Mouse (Mus musculus): ENCODE results near the gene Cd209c. TPM values are rescaled to one million over a fixed set of nuclear protein-coding genes. Genes with fewer than 3 reads are reported as not detected.

Gene Cd209c
- under 1 TPM; 0.29 to 0.77 TPM for total RNA-seq (2021)
- long read RNA-seq, experiment 1: 0 reads
- long read RNA-seq, experiment 2: 0 reads

DNA sequence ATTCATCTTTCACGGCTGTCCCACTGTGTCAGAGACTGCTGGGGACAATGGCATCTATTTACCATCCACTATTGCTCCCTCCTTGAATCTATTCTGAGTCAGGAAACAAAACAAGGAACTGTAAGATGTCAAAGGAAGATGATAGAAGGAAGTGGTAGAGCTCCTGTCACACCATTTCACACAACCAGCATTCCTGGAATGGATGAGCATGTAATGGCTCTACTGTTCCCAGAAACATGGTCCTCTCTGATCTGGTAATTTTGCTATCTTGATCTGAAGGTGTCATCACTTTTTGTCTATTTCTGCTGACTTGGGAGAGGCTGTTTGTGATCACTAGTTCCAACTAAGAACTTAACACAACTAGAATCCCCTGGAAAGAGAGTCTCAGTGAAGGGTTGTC, at the start of gene Cd209c:
Gene Cd209c (minus strand): TSS at position 101 of the 400 bp plus-strand sequence.
- Histone ChIP-seq H3K4me3 (no peak within 1 kb of the TSS), H3K27ac (no peak within 1 kb of the TSS)
- DNase-seq (ENCODE audit: low spot score in 2 of 2): no peak
- no peak for TF ChIP-seq CTCF (conservative IDR thresholded peaks at IDR 0.05)

DNA sequence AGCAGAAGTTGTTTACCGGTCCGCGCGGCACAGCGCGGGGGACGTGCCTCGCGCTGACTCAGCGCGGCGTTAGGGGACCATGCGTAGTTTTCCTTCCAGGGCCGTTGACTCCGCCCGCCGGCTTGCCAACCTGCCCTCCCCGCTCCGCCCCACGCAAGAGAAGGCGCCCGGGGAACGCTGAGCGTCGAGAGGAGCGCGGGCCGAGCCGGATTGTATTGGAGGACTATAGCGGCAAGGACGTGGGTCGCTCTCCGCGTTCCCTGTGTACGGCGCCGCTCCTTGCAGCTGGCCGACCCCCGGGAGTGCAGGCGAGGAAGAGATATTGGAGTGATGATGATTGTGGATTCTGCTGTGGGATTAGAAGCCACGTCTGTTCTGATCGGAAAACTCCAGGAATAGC, 39.7 kb upstream of the Cd209c start:
- no peak for DNase-seq (ENCODE audit: low spot score in 2 of 2)
- no peak overlapping the region for H3K4me3 ChIP-seq
- H3K27ac ChIP-seq: no peak overlapping the region
- TF ChIP-seq CTCF (conservative IDR thresholded peaks at IDR 0.05): no peak

GRCm38 (mm10) chr8:3956037-3956436, 1.5 kb upstream of the Cd209c start:
- peak; percentile 51 for TF ChIP-seq CTCF (conservative IDR thresholded peaks at IDR 0.05)
- no peak for DNase-seq (ENCODE audit: low spot score in 2 of 2)
- Histone ChIP-seq H3K27ac (no peak overlapping the region), H3K4me3 (no peak overlapping the region)

GRCm38 (mm10) chr8:3940023-3940422, 14.5 kb downstream of the Cd209c start:
- no peak for DNase-seq (ENCODE audit: low spot score in 2 of 2)
- TF ChIP-seq CTCF (conservative IDR thresholded peaks at IDR 0.05): no peak
- H3K4me3 ChIP-seq: no peak overlapping the region
- H3K27ac ChIP-seq: no peak overlapping the region

GRCm38 (mm10) chr8:3926744-3927143, 27.8 kb downstream of the Cd209c start, which contains the start of gene Cd209b:
Gene Cd209b (minus strand): TSS chr8:3926844.
- no peak for DNase-seq (ENCODE audit: low spot score in 2 of 2)

More at GRCm38 (mm10) chr8:3926744-3927143, 27.8 kb downstream of the Cd209c start, which contains the start of gene Cd209b:
- H3K4me3 ChIP-seq: no peak within 1 kb of the TSS
- no peak for TF ChIP-seq CTCF (conservative IDR thresholded peaks at IDR 0.05)
- H3K27ac ChIP-seq: no peak within 1 kb of the TSS

Other genes starting within 250 kb of the Cd209c start
- gene Clec4g, start 234.1 kb downstream of the Cd209c start, total RNA-seq (2021): not detected
- under 1 TPM in 1 of 2 experiments, not detected in 1; 0.41 TPM for gene Cd209a, start 205.8 kb downstream of the Cd209c start, total RNA-seq (2021)
- gene Cd209e, start 100.4 kb downstream of the Cd209c start, total RNA-seq (2021): not detected
- not detected for gene Cd209d, start 76.2 kb downstream of the Cd209c start, total RNA-seq (2021)
- under 1 TPM; 0.42 to 0.69 TPM for gene Cd209b, start 27.9 kb downstream of the Cd209c start, total RNA-seq (2021)
- gene Cd209f, start 151.1 kb upstream of the Cd209c start, total RNA-seq (2021): under 1 TPM in 1 of 2 experiments, not detected in 1; 0.69 TPM
- gene Cd209g, start 179.4 kb upstream of the Cd209c start, total RNA-seq (2021): not detected
- gene Evi5l, start 211.8 kb upstream of the Cd209c start, total RNA-seq (2021): 100 to 1,000 TPM; 100 to 107 TPM